ENCODE assay signal across 1 mouse cellular context in genomic region chr11:94997596-94997995, GRCm38 (mm10).
TF ChIP-seq lines count a peak whose summit lies in the region.

No protein-coding gene starts in this region.

TF ChIP-seq in MEL, 35 proteins besides CTCF, POLR2A, EP300 and RAD21 (continued from another document):
- TF ChIP-seq ZMIZ1 (IDR thresholded peaks at IDR 0.05; ENCODE audit: low read depth, low read length) (peak; percentile 84; the same call in 1 of the 2 replicates), BHLHE40 (IDR thresholded peaks at IDR 0.05; ENCODE audit: borderline replicate concordance, low read depth, low read length) (no peak), GATA1 (IDR thresholded peaks at IDR 0.05; ENCODE audit: low read depth, low read length) (peak; percentile 92), TCF12 (IDR thresholded peaks at IDR 0.05; ENCODE audit: low read depth, low read length) (peak; percentile 93), SIN3A (IDR thresholded peaks at IDR 0.05; ENCODE audit: low read length) (peak; percentile 93), ELF1 (IDR thresholded peaks at IDR 0.05; ENCODE audit: low read depth, low read length) (peak; percentile 69; the same call in 1 of the 2 replicates), ETS1 (IDR thresholded peaks at IDR 0.05; ENCODE audit: low read depth, low read length) (peak; percentile 90), RCOR1 (IDR thresholded peaks at IDR 0.05; ENCODE audit: low read depth, low read length) (peak; percentile 76), POLR2AphosphoS5 (IDR thresholded peaks at IDR 0.05; ENCODE audit: borderline replicate concordance, low read depth, low read length) (no peak), MAFK (IDR thresholded peaks at IDR 0.05; ENCODE audit: borderline replicate concordance, low read depth, low read length) (no peak), HCFC1 (IDR thresholded peaks at IDR 0.05; ENCODE audit: low read depth, low read length) (peak; percentile 70), NRF1 (IDR thresholded peaks at IDR 0.05; ENCODE audit: insufficient read depth, low read depth, low read length, poor library complexity, severe bottlenecking) (no peak), TBP (IDR thresholded peaks at IDR 0.05; ENCODE audit: low read depth, low read length) (peak; percentile 68; the same call in 1 of the 2 replicates), TAL1 (IDR thresholded peaks at IDR 0.05; ENCODE audit: low read length) (peak; percentile 82), MAZ (IDR thresholded peaks at IDR 0.05; ENCODE audit: low read depth, low read length) (0 out of 2 replicates have a peak, but pooled peaks have one; percentile 66), MYC (IDR thresholded peaks at IDR 0.05; ENCODE audit: low read depth, low read length) (0 out of 2 replicates have a peak, but pooled peaks have one; percentile 52), MXI1 (IDR thresholded peaks at IDR 0.05; ENCODE audit: low read depth, low read length) (peak; percentile 78), ZNF384 (IDR thresholded peaks at IDR 0.05; ENCODE audit: low read depth, low read length) (no peak), UBTF (IDR thresholded peaks at IDR 0.05; ENCODE audit: borderline replicate concordance, insufficient read depth, low read depth, low read length) (no peak), CHD2 (IDR thresholded peaks at IDR 0.05; ENCODE audit: low read length) (no peak), NELFE (IDR thresholded peaks at IDR 0.05; ENCODE audit: low read depth, low read length) (no peak)
